Mouse (Mus musculus): ENCODE data around the gene 0610009B22Rik.

Gene 0610009B22Rik

DNA sequence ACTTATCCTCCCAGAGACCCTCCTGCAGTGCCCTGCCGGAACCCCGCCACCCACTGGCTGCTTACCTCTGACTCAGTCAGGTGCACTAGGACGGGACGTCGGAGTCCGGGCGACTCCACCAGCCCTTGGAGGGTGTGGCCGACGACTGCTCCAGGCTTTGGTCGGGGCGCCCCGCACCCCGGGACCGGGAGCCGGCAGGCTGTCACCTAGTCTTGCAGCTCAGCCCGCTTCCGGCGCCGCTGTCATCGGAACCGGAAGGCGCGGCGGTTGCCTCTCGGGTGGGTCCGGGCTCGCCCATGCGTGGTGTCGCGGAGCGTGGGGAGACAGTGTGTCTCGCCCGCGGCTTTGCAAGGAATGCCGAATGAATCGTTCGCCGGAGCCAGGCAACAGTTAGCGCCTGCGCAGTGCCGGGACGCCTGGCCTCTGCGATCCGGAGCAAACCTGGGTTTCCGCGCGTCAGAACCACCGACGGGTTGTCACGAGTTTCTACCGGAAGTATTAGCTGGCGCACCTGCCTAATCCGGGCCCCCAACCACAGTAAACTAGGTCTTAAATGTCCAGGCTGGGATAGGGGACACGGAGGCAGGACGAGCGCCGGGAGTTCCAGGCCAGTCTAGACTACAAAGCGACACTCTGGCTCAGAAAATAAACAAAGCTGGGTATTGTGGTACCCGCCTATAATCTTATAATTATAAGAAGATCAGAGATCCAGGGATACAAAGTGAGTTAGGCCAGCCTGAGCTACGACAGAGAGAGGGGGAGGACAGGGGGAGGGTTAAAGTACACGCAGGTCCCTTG is 53.0 kb downstream of the 0610009B22Rik start, which contains the start of gene Rmnd5b:
TSS of gene Rmnd5b (minus strand) at position 372 of the 798 bp plus-strand sequence.
- DNase-seq: peak; percentile 89

Measured in thymus, postnatal 4 days (tissue).